Mouse (Mus musculus): Measurements from ENCODE around the gene Ints1.

Ints1 gene

DNA sequence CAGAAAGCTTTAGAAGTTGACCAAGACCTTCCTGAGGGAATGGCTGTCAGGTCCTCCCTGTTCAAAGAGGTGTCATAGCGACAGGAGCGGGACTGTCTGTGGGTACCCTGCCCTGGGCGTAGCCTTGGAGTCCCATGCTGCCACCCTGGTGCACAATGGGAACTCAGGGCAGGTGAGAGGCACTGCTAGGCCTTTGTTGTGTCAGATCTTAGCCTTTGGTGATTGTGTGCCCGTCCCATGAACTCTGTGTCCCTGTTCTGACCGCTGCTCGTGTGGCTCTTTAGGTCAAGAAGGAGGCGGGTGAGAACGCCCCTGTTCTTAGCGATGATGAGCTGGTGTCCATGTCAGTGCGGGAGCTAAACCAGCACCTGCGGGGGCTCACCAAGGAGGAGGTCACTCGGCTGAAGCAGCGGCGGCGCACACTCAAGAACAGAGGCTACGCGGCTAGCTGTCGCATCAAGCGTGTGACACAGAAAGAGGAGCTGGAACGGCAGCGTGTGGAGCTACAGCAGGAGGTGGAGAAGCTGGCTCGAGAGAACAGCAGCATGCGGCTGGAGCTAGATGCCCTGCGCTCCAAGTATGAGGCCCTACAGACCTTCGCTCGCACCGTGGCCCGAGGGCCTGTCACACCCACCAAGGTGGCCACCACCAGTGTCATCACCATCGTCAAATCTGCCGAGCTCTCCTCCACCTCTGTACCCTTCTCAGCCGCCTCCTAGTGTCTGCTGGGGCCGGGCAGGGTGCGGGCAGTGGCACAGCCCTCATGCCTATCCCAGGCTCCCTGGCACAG is 24.5 kb upstream of the Ints1 start:
- DNase-seq: peak; percentile 13

DNA sequence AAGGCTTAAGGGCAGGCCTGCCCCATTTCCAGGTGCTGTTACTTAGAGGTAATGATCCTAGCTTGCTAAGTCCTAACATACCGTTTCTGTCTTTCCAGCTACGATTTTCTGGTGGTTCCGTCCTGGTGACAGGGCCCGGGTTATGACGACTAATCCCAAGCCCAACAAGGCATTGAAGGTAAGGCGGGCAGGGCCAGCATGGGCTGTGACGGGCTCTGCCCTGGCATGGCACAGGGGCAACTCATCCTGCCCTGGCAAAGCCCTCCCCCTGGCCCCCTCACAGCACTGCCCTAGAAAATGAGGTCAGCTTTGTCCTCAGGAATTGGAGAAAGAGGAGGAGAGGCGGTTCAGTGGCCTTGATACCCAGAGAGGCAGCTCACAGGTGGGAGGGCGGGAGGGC is 23.6 kb upstream of the Ints1 start:
- no peak for DNase-seq

DNA sequence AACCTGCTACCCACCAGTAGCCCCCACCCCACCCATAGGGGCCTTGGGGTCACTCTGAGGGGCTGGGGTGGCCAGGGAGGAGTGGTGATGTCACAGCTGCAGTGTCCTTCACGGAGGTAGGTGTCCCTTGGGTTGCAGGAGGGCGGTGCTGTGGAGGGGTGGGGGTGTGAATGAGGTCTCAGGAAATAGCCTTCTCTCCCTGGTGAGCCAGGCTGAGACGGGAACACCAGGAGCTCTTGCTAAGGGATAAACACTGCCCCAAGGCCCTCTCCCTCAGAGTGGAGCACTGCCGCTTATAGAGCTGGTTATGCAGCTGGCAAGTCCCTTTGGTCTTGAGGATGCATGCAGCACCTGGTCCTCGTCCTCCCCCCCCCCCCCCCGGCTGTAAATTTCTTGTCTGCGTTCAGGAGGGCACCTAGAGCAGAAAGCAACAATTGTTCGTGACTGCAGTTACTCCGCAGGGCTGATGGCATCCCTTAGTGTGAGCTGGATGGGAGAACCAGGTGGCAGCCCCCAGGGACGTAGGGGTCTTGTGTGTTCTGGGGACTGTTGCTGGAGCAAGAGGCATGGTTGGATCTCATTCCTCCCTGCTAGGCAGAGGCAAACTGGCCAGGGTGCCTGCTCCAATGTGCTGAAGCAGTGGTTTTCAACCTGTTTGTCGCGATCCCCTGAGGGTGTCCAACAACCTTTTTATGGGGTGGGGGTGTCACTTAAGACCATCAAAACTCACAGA is 22.9 kb upstream of the Ints1 start:
- no peak for DNase-seq

DNA sequence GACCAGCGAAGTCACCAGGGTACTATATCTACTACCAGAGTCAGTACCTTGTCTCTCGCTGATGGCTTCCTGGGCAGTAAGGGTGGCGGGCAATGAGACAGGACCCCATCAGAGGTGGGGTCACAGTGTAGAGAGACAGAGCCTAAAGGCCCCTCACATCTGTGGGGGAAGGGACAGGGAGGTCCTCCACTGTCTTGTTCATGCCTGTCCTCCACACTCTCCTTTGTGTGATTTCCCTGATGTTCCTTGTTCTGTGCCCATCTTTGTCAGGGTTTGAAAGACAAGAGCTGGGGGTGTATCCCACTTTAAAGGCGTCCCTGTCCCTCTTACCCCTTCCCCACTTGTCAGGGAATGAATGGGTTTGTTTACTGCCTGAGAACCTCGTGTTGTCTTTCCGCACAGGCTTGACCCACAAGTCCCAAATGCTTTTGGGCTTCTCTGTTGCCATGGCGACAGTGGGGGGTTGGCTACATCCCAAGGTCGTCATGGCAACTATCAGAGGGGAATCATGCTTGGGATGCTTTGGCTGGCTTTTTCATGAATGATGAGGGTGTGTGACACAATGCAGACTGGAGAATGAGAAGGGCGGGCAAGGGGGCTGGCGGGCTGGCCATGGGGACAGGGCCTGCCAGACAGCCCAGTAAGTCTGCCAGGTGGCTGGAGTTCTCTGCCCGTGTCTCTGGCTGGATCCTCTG is 22.1 kb upstream of the Ints1 start:
- peak; percentile 98 for DNase-seq

DNA sequence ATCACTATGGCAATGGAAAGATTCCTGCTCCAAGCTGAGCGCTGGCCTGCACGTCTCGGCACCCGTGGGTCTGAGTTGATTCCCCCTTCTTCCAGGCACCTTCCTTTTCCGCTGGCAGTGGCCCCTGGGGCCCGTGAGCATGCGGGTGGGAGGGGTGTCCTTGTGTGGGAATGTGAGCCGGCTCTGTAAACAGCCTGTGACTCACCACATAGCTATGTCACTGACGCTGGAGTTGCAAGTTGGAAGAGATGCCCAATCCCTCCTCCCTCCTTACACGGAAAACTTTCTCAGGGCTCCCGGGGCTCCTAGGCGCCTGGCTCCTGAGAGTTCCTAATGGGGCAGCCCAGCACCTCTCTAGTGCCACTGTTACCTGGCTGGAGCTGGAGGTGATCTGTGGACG is 21.4 kb upstream of the Ints1 start:
- DNase-seq: peak; percentile 79

DNA sequence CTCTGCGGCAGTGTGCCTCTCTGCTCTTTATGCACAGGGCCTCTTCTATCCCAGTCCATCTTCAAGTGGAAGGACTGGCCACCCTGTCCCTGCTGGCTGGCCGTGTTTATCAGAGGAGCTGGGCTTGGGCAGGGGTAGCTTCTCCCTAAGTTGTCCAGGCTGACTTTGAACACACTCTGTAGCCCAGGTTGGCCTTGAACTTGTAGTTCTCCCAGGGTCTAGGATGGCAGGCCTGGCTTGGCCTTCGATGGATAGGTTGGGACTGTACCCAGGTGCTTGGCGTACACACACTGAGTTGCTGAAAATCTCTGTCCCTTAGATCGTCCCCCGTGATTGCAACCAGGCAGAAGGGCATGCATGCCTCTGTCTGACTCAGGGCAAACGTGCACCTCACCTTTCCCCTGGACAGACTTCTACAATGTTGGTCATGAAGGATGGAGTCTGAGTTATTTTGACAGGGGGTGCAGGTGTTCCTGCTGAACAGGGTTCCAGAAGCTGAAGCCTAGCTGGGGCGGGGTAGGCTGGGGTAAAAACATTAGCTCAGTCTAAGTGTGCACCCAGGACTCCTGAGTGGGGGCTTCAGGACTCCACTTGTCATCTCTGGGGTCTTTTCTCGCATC is 20.6 kb upstream of the Ints1 start:
- DNase-seq: no peak

DNA sequence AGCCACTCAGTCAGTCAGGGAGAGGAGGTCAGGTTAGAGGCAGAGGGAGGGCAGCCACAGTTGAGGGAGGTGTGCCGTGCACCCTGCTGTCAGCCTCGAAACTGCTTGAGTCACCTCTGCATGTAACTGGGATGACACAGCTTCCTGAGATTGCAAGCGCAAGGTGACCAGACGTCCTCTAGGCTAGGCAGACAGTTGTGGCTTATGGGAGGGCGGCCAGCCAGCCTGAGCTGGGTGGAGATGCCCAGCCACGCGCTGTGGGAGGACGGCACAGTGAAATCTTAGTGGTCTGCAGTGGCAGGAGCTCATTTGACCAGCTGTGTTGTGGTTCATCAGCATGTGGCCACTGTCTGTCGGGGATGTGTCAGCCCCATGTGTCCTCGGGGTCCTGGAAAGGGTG is 19.5 kb upstream of the Ints1 start:
- DNase-seq: no peak

DNA sequence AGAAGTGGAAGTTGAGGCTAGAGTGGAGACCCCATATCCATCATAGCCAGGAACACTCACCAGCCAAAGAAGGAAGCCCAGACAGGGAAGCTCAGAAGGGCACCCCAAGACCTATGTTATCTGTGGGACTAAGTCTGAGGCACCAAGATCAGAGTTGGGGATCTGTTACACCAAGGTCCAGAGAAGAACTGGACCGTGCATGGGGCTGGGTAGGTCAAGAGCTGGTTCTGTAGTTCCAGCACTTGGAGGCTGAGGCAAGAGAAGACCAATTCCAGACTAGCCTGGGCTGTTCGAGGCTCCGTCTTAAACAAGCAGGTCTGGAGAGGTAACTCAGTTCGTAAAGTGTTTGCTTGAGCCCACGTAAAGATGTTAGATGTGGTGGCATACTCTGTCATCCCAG is 18.7 kb upstream of the Ints1 start:
- no peak for DNase-seq

DNA sequence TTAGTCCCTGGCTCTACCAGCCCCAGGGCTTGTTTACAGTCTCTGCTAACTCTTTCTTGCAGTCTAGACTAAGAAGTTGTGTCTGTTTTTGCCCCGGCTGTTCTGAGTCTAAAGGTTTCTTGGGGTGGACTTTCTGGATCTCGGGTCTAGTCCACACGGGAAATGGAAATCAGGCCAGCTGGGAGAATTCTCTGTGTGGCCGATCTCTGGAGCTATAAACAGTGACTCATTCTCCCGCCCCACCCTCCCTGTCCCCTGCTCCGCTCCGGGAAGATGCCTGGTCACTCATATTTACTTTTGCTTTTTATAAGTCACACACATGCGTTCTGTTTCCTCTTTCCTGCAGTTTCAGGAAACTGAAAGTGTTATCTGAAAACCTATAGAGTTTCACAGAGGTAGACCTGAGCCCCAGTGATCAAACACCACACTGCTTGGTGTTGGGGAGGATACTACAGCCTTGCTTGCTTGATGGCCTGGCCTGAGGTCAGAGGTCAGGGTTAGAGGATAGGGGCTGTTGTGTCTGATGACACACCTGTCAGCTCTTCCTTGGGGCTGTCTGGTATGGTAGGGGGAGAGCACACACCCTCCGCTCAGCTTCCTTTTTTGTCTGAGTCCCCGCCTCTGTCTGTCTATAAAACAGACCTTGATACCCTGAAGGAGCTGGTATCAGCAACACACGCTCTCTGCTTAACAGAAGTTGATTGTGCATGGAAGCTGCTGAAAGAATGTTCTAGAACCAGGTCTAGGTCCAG is 18.0 kb upstream of the Ints1 start:
- DNase-seq: no peak

DNA sequence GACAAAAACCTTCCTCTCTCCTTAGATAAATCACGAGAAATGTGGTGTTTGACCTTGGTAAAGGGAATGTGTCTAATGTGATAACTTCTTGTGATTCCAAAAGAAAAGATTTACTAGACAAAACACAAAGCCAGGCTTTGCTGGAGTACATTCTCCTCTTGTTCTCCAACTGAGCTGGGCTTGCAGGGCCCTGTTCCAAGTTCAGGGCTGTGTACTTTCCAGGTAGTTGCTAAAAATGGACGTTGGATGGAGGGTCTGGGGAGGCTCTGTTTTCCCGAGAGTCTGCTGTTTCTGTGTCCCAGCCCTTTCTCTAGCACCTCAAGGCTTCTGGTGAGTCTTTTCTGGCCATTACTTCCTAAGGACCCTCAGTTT is 17.5 kb upstream of the Ints1 start:
- no peak for DNase-seq

DNA sequence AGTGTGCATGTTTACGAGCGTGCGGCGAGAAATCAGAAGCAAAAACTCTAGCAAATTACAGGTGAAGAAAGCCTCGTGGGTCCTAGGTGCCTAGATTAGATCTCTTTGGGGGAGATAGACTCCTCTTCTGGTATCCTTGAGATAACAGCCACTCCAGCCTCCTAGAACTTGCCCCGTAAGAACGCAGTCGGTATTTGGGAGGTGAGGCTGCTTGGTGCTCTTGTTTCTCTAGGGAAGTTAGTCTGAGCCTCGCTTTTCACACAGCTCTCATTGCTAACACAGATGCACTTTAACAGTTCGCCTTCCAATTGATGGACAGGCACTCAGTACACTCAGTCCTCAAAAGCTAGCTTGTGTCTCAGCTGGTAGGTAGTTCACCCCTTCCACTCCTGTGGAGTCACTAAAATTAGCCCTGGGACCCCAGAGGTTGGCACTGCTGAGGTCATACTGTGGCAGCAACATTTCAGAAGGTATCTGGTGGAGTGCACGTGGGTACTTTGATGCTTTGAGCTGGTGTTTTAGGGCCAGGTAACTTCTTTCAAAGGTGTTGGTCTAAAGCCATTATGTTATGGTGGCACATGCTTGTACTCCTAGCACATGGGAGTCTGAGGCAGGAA is 16.8 kb upstream of the Ints1 start:
- DNase-seq: no peak

DNA sequence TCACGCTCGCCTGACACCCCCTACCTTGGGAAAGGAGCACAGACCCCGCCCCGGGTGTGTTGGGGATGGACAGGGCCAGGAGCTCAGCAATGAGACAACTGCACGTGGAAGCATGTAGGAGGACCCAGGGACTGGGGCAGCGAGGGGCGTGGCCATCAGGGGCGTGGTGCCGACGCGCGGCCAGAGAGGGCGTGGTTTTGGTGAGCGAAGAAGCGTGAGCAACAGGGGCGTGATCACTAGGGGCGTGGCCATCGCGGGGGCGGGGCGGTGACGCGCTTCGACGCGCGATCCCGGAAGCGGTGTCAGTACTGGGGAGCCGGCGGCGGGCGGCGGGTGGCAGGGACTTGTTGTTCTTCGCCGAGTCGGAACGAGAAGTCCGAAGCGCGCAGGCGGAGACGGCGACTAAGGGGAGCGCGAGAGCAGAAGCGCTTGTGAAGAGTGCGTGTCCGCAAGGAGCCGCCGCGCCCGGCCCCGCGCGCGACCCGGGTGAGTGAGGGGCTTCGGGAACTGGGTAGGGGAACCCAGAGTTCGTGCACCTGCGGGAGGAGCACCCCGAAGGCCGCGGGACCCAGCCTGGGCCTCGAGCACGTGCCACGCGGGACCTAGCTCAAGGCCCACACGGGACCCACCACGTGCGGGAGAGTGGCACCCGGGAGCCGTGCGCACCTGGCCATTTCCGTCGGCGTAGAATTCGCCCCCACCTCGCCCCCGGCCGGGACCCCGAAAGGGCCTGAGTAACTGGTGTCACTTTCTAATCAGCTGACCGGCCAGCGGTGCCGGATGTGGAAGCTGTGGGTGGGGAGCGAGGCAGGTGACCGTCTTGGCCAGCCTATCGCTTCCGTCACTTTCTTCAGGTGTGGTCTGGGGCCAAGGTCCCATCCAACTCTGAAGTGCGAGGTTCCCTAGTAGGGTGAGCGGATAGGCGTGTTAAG is 16.0 kb upstream of the Ints1 start, which contains the start of gene Mafk:
Gene Mafk, plus strand, starts transcription at position 287 of the 932 bp plus-strand sequence.
- DNase-seq: peak; percentile 94

DNA sequence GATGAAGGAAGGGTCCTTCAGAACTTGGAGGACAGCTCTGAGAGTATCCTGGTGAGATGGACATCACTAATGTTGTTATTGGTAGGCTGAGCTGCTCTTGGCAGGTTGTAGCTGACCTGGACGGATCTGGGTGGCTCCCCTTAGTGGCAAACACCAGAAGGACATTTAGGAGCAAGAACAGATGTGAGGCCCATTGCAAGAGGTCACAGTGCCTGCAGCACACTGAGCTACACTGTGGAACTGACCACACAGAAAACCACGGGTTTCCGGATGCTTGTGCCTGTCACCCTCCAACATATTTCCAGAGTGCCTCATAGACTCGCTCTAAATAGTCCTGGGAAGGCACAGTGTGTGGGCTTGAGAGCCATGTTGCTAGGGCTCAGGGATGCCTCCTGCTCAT is 14.0 kb upstream of the Ints1 start:
- DNase-seq: no peak

DNA sequence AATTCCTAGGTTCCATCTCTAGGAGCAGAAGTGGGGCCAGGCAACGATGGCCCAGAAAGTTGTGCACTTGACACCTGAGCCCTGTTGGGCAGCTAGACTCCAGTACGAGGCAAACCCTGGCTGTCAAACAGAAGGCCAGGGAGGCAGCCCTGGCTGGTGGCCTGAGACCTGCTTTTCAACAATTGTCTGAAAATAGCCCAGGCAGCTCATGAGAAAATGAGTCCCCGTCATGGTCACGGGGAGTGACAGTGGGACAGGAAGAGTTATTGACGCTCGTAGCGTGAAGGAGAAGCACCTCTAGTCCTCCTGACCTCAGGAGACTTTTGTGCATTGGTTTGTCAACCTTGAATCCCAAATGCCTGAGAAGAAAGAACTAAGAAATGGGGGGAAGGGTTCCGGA is 5.9 kb upstream of the Ints1 start:
- DNase-seq: no peak

DNA sequence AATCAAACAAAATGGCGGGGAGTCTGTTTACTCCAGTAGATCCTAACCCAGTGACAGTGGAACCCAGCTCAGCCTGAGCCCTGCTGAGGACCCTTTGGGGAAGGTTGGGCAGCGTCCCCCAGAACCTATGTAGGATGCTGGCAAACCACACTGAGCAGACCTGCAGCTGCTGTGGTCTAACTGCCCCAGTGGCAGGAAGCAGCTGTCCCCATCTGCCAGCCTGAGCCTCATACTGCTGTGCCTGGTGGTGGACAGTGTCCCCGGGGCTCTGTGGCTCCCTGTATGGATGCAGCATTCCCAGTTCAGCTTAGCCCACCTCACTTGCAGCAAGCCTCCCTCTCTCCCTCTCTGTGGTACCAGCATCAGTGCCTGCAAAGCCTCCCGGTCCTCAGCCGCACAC is 1.5 kb upstream of the Ints1 start:
- DNase-seq: no peak

DNA sequence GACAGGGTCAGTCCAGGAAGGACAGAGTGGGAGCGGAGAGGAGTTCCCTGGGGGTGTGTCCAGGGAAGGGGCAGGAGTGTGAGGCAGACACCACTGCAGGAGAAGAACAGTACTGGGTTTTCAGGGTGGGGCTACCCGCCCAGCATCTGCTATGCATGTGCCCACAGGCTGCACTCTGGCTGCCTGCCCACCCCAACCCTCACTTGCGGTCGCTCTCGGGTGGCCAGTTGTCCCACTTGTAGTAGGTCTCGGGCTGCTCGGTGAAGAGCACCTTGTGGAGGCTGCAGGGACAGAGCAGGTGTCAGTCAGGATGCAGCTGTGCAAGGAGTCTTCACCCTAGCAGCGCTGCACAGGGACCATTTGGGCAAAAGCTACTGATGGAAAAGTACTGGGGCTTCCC is 7.3 kb downstream of the Ints1 start:
- DNase-seq: no peak

DNA sequence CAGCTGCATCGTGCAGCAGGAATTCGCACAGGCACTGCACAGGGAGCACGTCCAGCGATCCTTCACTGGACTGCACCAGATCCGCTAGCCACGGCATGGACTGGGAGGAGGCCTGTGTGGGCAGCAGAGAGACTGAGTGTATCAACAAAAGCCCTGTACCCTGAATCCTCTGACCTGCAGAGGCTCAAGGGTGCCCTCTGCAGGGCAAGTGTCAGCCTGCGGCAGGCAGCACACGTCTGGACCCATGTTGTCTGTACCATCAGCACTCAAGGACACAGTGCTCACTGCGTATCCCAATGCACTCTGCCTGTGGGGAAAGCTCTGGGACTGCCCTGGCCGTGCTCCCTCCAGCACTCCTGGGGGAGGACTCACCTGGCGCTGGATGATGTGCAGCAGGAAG is 11.2 kb downstream of the Ints1 start:
- DNase-seq: peak; percentile 43

DNA sequence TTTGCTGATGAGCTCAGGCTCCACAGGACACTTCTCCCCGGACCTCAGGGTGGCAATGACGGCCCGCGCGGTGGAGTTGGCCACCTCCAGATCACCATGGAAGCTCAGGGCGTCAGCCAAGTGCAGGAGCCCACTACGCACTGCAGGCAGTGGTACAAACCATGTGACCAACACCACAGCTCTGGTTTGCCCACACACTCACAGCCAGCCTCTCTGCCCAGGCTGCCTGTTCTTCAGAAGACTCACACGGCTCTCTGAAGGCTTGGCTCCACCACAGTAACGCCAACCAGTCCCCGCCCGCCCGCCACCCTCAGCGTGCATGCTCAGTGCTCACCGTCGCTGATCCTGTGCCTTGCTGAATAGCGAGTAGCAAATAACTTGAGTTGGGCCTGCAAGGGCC is 17.4 kb downstream of the Ints1 start:
- no peak for DNase-seq

DNA sequence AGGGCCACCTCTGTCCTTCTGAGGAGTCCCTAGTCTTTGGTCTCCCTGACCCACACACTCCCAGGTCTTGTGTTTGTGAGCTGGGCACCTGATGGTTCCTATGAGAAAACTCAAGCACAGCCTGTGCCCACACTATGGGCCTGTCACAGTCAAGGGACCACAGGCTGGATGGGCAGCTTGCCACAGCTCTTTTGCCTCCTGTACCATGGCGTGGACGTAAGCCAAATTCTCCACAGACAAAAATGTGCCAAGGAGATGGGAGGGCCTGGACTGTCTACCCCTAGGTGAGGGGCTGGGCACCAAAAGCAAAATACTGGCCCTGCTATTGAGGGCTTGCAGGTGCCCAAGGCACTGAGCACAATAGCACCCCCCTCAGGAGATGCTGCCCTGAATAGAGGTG is 18.9 kb downstream of the Ints1 start:
- no peak for DNase-seq

DNA sequence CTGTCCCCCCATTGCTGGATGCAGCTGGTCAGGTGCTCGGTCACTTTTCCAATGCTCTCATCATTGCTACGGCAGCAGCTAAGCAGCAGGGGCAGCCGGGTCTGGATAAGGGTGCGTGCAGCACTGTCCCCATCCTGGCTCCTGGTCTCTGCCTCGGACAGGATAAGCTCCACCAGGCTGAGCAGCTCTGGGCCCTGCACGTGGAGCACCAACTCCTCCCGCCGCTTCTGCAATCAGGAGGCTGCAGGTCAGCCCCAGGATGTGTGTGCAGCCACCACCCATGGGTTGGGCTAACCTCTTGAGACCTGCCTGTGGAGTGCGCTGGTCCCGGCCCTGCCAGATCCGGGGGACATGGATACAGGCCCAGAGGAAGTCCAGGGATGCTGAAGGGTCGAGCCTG is 19.3 kb downstream of the Ints1 start:
- no peak for DNase-seq

DNA sequence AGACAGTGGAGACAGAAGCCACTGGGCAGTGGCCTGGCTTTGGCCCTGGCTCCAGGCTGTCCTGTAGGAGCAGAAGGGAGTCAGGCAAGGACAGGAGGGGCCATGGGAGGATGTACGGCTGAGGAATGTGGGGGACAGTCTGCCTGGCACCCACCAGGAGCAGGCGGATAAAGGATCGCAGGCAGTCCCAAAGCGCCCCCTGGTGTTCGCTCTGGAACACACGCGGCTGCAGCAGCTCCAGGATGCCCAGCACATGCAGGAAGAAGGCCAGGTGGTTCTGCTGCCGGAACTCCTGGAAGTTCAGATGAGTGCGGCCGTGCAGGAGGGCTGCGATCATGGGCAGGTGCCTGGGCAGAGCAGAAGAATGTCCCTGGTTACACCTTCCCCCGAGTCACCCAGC is 20.7 kb downstream of the Ints1 start:
- peak; percentile 66 for DNase-seq
